Mouse (Mus musculus) bone marrow macrophage, adult 2 months (primary cell): ENCODE data around the gene Pgbd5.

ENCODE experiments used
- CTCF ChIP-seq: IDR thresholded peaks from 2 replicates; pipeline ENCODE4 v1.5.1; 2012; ENCODE audit warnings: low read depth, mild to moderate bottlenecking, low read length, moderate library complexity
- POLR2A ChIP-seq: IDR thresholded peaks from 2 replicates; pipeline ENCODE4 v1.6.1; 2012; ENCODE audit warnings: mild to moderate bottlenecking, low read depth, low read length, borderline replicate concordance

DNA sequence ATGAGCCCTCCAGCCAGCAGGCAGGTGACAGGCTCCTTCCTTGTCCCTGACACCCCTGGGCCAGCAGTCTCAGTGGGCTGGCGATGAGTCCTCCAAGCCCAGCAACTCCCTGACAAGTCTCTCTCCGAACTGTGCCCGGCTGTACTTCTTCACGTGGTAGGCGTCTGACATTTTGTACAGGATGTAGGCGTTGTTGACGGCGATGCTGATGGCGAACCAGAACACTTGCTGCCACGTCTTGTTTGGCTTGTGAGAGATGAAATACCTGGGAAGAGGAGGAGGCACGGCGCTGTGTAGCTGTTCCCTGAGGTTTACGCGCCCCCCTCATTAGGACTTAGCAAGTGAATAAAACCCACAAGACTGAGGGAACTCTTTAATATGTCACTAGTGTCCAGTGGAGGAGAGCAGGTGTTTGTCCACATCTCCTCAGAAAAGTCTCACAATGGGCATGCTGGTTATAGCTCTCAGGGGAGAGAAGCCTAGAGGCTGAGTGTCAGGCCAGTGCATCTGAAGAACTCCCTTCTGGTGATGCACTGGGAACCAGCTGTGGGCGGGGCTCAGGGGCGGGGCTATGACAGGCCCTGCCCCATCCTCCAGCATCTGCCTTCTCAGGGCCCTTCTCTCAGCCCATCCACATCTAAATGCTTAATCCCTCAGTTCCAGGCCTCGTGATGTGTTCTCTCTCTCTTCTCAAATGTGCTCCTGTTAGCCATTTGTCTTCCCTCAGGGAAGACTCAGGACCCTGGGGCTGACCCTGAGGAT, 68.9 kb downstream of the Pgbd5 start:
- TF ChIP-seq CTCF (no peak), POLR2A (no peak)
